Comparison of ENCODE assay signal across 8 mouse cellular contexts in the genomic region with DNA sequence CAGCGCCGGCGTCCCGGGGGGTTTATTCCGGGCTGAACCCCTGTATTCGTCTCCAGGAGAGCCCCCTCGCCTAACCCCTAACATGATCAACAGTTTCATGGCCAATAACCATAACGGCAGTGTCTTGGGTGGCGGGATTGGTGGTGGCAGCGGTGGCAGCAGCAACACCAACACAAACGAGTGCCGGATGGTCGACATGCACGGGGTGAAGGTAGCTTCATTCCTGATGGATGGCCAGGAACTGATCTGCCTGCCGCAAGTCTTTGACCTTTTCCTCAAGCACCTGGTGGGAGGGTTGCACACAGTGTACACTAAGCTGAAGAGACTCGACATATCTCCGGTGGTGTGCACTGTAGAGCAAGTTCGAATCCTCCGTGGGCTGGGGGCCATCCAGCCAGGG. TPM values are rescaled to one million over a fixed set of nuclear protein-coding genes. Genes with fewer than 3 reads are reported as not detected.
DNase-seq lines count a peak whose midpoint lies in the region; ATAC-seq and TF ChIP-seq lines count a peak whose summit lies in the region.

No protein-coding gene starts in this region.

- no peaks in the 10 kb centered on the region for H3K36me3 ChIP-seq in kidney, embryonic 15.5 days
- H3K36me3 ChIP-seq in forebrain, embryonic 11.5 days (ENCODE audit: control insufficient read depth, insufficient read depth, low read length) = no peaks in the 10 kb centered on the region
- no peaks in the 10 kb centered on the region for H3K36me3 ChIP-seq in limb, embryonic 14.5 days (ENCODE audit: control insufficient read depth, insufficient read depth, low read length)
- H3K36me3 ChIP-seq in stomach, embryonic 15.5 days = no peaks in the 10 kb centered on the region

- H3K27me3 ChIP-seq in kidney, embryonic 15.5 days = no peaks in the 10 kb centered on the region
- H3K27me3 ChIP-seq in forebrain, embryonic 11.5 days (ENCODE audit: control insufficient read depth, insufficient read depth, low read length) = no peaks in the 10 kb centered on the region
- no peaks in the 10 kb centered on the region for H3K27me3 ChIP-seq in limb, embryonic 14.5 days (ENCODE audit: control insufficient read depth, insufficient read depth, low read length)
- no peaks in the 10 kb centered on the region for H3K27me3 ChIP-seq in stomach, embryonic 15.5 days (replicated peaks)

- peak overlapping the region; percentile 71; the same call in 1 of the 2 replicates for H3K27ac ChIP-seq in kidney, embryonic 15.5 days
- no peak overlapping the region for H3K27ac ChIP-seq in forebrain, embryonic 11.5 days (ENCODE audit: low read depth, low read length)
- no peak overlapping the region for H3K27ac ChIP-seq in limb, embryonic 14.5 days (replicated peaks; ENCODE audit: low read depth, low read length)
- 0 out of 2 replicates have a peak overlapping the region, but pooled peaks have one; percentile 40 for H3K27ac ChIP-seq in stomach, embryonic 15.5 days

- no peak for TF ChIP-seq POLR2A in limb, embryonic 14.5 days (IDR thresholded peaks at IDR 0.05; ENCODE audit: borderline replicate concordance, extremely low read depth, insufficient read depth, insufficient read length)

- H3K4me2 ChIP-seq in kidney, embryonic 15.5 days = peak overlapping the region; percentile 74
- H3K4me2 ChIP-seq in forebrain, embryonic 11.5 days (ENCODE audit: low read depth, low read length, severe bottlenecking) = peak overlapping the region; percentile 56
- H3K4me2 ChIP-seq in limb, embryonic 14.5 days (replicated peaks; ENCODE audit: low read depth, low read length, severe bottlenecking) = peak overlapping the region; percentile 66
- H3K4me2 ChIP-seq in stomach, embryonic 15.5 days = peak overlapping the region; percentile 68

- H3K9ac ChIP-seq in kidney, embryonic 15.5 days = peak overlapping the region; percentile 41; the same call in 1 of the 2 replicates
- H3K9ac ChIP-seq in forebrain, embryonic 11.5 days (ENCODE audit: low read length) = peak overlapping the region; percentile 39; the same call in 1 of the 2 replicates
- peak overlapping the region; percentile 41 for H3K9ac ChIP-seq in limb, embryonic 14.5 days (ENCODE audit: low read depth, low read length, severe bottlenecking)
- no peak overlapping the region for H3K9ac ChIP-seq in stomach, embryonic 15.5 days

- ATAC-seq in kidney, embryonic 15.5 days (replicated peaks; ENCODE audit: low FRiP score) = peak; percentile 13; the same call in 1 of the 2 replicates
- peak; percentile 12 for ATAC-seq in forebrain, embryonic 11.5 days (replicated peaks; ENCODE audit: low FRiP score)
- ATAC-seq in limb, embryonic 14.5 days (ENCODE audit: low FRiP score, low read depth) = peak; percentile 12; the same call in 1 of the 2 replicates
- no peak for ATAC-seq in stomach, embryonic 15.5 days (ENCODE audit: insufficient read depth, low FRiP score, low read depth)

- H3K9me3 ChIP-seq in kidney, embryonic 15.5 days (replicated peaks) = no peaks in the 10 kb centered on the region
- no peaks in the 10 kb centered on the region for H3K9me3 ChIP-seq in forebrain, embryonic 11.5 days (ENCODE audit: control insufficient read depth, low read length)
- no peaks in the 10 kb centered on the region for H3K9me3 ChIP-seq in limb, embryonic 14.5 days (ENCODE audit: control insufficient read depth, low read length)
- H3K9me3 ChIP-seq in stomach, embryonic 15.5 days = no peaks in the 10 kb centered on the region

- no peak for DNase-seq in kidney, adult 11 months
- DNase-seq in ZHBTc4 (ENCODE audit: low read depth, low spot score) = peak; percentile 24
- peak; percentile 53 for DNase-seq in forebrain, embryonic 11.5 days (ENCODE audit: low spot score)
- DNase-seq in limb, embryonic 14.5 days (ENCODE audit: low spot score) = no peak
- DNase-seq in layer of hippocampus, adult 18-20 months (ENCODE audit: low spot score in 2 of 2) = no peak
- DNase-seq in frontal cortex, adult 2 months (ENCODE audit: extremely low spot score in 1 of 2, low spot score in 1 of 2) = no peak

- H3K4me3 ChIP-seq in kidney, embryonic 15.5 days (replicated peaks) = peak overlapping the region; percentile 54
- H3K4me3 ChIP-seq in forebrain, embryonic 11.5 days (ENCODE audit: low read depth, low read length) = peak overlapping the region; percentile 46
- H3K4me3 ChIP-seq in limb, embryonic 14.5 days (replicated peaks; ENCODE audit: low read length) = peak overlapping the region; percentile 45
- peak overlapping the region; percentile 47 for H3K4me3 ChIP-seq in stomach, embryonic 15.5 days (replicated peaks)

- WGBS in kidney, embryonic 15.5 days = 24% methylated on average over 19 of the region's 19 CpGs
- WGBS in forebrain, embryonic 11.5 days = 16% methylated on average over 19 of the region's 19 CpGs
- 15% methylated on average over 16 of the region's 19 CpGs for WGBS in limb, embryonic 14.5 days
- 20% methylated on average over 19 of the region's 19 CpGs for WGBS in stomach, embryonic 15.5 days

- H3K4me1 ChIP-seq in kidney, embryonic 15.5 days = no peaks in the 10 kb centered on the region
- H3K4me1 ChIP-seq in forebrain, embryonic 11.5 days (replicated peaks; ENCODE audit: control insufficient read depth, insufficient read depth, low read length) = no peaks in the 10 kb centered on the region
- no peaks in the 10 kb centered on the region for H3K4me1 ChIP-seq in limb, embryonic 14.5 days (ENCODE audit: control insufficient read depth, insufficient read depth, low read length)
- no peaks in the 10 kb centered on the region for H3K4me1 ChIP-seq in stomach, embryonic 15.5 days

RNA-seq across cellular contexts. Expression of a gene that starts 1.2 kb away (rescaled TPM):
- polyA plus RNA-seq in kidney, embryonic 15.5 days (2015; fragmentation: Nextera tagmentation; extraction: Ambion mirVana) = 8.1 and 10.2 TPM in 2 replicates
- 8.9 and 10.0 TPM in 2 replicates for polyA plus RNA-seq in forebrain, embryonic 11.5 days (2014; fragmentation: Nextera tagmentation; extraction: Ambion mirVana)
- polyA plus RNA-seq in limb, embryonic 14.5 days (2012; rRNA removed) = 1.2 and 1.5 TPM in 2 replicates
- 2.6 and 4.5 TPM in 2 replicates for polyA plus RNA-seq in limb, embryonic 14.5 days (2014; fragmentation: Nextera tagmentation; extraction: Ambion mirVana)
- 2.4 and 3.8 TPM in 2 replicates for polyA plus RNA-seq in stomach, embryonic 15.5 days (2015; fragmentation: Nextera tagmentation; extraction: Ambion mirVana)
- 1 to 10 TPM in 1 of 2 experiments, under 1 TPM in 1; 0.76 to 1.4 TPM for total RNA-seq in layer of hippocampus, adult 18-20 months (2021)
- 0.38 and 0.48 TPM in 2 replicates for polyA plus RNA-seq in frontal cortex, adult 2 months (2012; rRNA removed)

Comparison
In these comparisons a context has a peak if more than half of its experiments do, and no peak if none do; other contexts are left out.
1. H3K27ac ChIP-seq: peak in kidney, embryonic 15.5 days (single experiment) and stomach, embryonic 15.5 days (single experiment); none in forebrain, embryonic 11.5 days (single experiment) and limb, embryonic 14.5 days (single experiment).
2. DNase-seq: peak in ZHBTc4 (single experiment) and forebrain, embryonic 11.5 days (single experiment); none in kidney, adult 11 months (single experiment), limb, embryonic 14.5 days (single experiment), layer of hippocampus, adult 18-20 months (0 of 2) and frontal cortex, adult 2 months (0 of 2).
3. Peak in every context shown above with its lines, with median percentiles within 50 percentile points of each other: H3K4me2 ChIP-seq and H3K4me3 ChIP-seq.